Mouse (Mus musculus) megakaryocyte, embryonic 14.5 days (primary cell): ENCODE data around the gene Scn5a. TPM values are rescaled to one million over a fixed set of nuclear protein-coding genes. Genes with fewer than 3 reads are reported as not detected.

Experiments
- H3K27me3 ChIP-seq: replicated peaks from 2 replicates; pipeline ENCODE3; 2012; ENCODE audit warnings: inconsistent platforms
- H3K36me3 ChIP-seq: replicated peaks from 2 replicates; pipeline ENCODE3; 2012; ENCODE audit warnings: low read length, inconsistent platforms, mixed read lengths
- H3K4me1 ChIP-seq: 2 replicates; pipeline ENCODE4 v1.6.1; 2012; ENCODE audit warnings: inconsistent platforms
- H3K4me3 ChIP-seq: replicated peaks from 2 replicates; pipeline ENCODE3; 2012; ENCODE audit warnings: moderate library complexity, mild to moderate bottlenecking, inconsistent platforms
- H3K9me3 ChIP-seq: 2 replicates; pipeline ENCODE4 v1.6.1; 2012; ENCODE audit warnings: inconsistent platforms
- FLI1 ChIP-seq: IDR thresholded peaks from 2 replicates; pipeline ENCODE4 v1.6.1; 2012; ENCODE audit warnings: low read length, inconsistent platforms, mixed read lengths
- GATA1 ChIP-seq: IDR thresholded peaks from 3 replicates; pipeline ENCODE4 v1.6.1; 2012; ENCODE audit warnings: mixed read lengths, low read length, inconsistent platforms, borderline replicate concordance
- polyA plus RNA-seq: library from polyadenylated mRNA; stranded (reverse); fragments of >175 nt; gene quantifications from 2 replicates; pipeline ENCODE4 v1.2.3, GENCODE M21; 2012; ENCODE audit warnings: low replicate concordance; ENCODE audit not compliant: insufficient read depth

The Scn5a gene
- polyA plus RNA-seq, 1 experiment: 0.04 TPM

GRCm38 (mm10) chr9:119438498-119439000, 140.3 kb downstream of the Scn5a start:
- Histone ChIP-seq H3K4me3 (no peak overlapping the region), H3K9me3 (no peaks in the 10 kb centered on the region), H3K36me3 (peaks cover 8% of the 10 kb centered on the region), H3K27me3 (peaks cover 3% of the 10 kb centered on the region), H3K4me1 (peaks cover 39% of the 10 kb centered on the region)
- TF ChIP-seq FLI1 (no peak), GATA1 (no peak)

GRCm38 (mm10) chr9:119438065-119438464, 140.8 kb downstream of the Scn5a start:
- TF ChIP-seq GATA1: no peak
- TF ChIP-seq FLI1: no peak
- Histone ChIP-seq H3K36me3 (peaks cover 10% of the 10 kb centered on the region), H3K4me1 (peaks cover 39% of the 10 kb centered on the region), H3K27me3 (peaks cover 3% of the 10 kb centered on the region), H3K9me3 (no peaks in the 10 kb centered on the region), H3K4me3 (no peak overlapping the region)

- peaks cover 4% of the 10 kb centered on the region for H3K27me3 ChIP-seq
- H3K4me1 ChIP-seq: peaks cover 39% of the 10 kb centered on the region
- peaks cover 20% of the 10 kb centered on the region for H3K36me3 ChIP-seq
- no peaks in the 10 kb centered on the region for H3K9me3 ChIP-seq
- H3K4me3 ChIP-seq: no peak overlapping the region
- no peak for TF ChIP-seq FLI1
- TF ChIP-seq GATA1: no peak
Observed at GRCm38 (mm10) chr9:119435855-119436254, 143.0 kb downstream of the Scn5a start.

Other genes with a start within 250 kb of the Scn5a start
- 77.2 and 206 TPM in 2 replicates for gene Acaa1a, start 239.3 kb downstream of the Scn5a start, polyA plus RNA-seq
- gene Myd88, start 237.6 kb downstream of the Scn5a start, polyA plus RNA-seq: 17.6 and 38.2 TPM in 2 replicates
- gene Xylb, start 221.6 kb downstream of the Scn5a start, polyA plus RNA-seq: 0.09 and 0.70 TPM in 2 replicates
- gene Slc22a14, start 213.5 kb downstream of the Scn5a start, polyA plus RNA-seq: not detected in 2 replicates
- gene Acvr2b, start 176.9 kb downstream of the Scn5a start, polyA plus RNA-seq: 0.81 and 0.87 TPM in 2 replicates
- 0.72 TPM in 1 of 2 replicates, not detected in the other for gene Exog, start 134.1 kb downstream of the Scn5a start, polyA plus RNA-seq
- not detected in 2 replicates for gene Scn10a, start 140.3 kb upstream of the Scn5a start, polyA plus RNA-seq
- gene Scn11a, start 246.4 kb upstream of the Scn5a start, polyA plus RNA-seq: not detected in 2 replicates